Mouse (Mus musculus): Measurements from ENCODE around the gene Gm47841. TPM values are rescaled to one million over a fixed set of nuclear protein-coding genes. Genes with fewer than 3 reads are reported as not detected.

The Gm47841 gene
- polyA plus RNA-seq, 1 experiment from 2014 or later: not detected

DNA sequence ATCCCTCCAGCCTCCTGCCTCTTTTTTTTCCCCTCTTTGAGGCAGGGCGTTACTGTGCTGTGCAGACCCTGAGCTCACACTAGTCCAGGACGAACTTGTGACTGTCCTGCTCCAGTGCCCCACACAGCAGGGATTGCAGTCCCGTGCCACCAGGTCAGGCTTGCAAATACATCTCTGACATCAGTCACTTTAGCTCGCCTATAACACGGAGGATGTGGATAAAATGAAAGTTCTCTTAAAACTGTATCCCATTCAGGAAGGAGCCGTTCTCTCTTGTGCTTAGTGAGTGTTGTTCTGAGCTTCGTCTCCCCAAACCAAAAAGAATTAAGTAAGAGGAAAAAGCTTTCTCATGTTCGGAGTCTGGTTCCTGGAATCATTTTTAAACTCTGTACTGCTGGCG lies 39.3 kb upstream of the Gm47841 start:
- Histone ChIP-seq H3K4me1 (ENCODE audit: control insufficient read depth, insufficient read depth, low read length) (peaks cover 10% of the 10 kb centered on the region), H3K9ac (ENCODE audit: low read length) (no peak overlapping the region), H3K27me3 (ENCODE audit: control insufficient read depth, insufficient read depth, low read length) (no peaks in the 10 kb centered on the region), H3K27ac (ENCODE audit: low read length) (no peak overlapping the region), H3K36me3 (ENCODE audit: control insufficient read depth, insufficient read depth, low read length) (no peaks in the 10 kb centered on the region), H3K9me3 (replicated peaks; ENCODE audit: control insufficient read depth, low read length) (no peaks in the 10 kb centered on the region), H3K4me2 (ENCODE audit: low read depth, low read length) (no peak overlapping the region), H3K4me3 (replicated peaks; ENCODE audit: low read length) (no peak overlapping the region)
- WGBS: 59% methylated on average over 9 of the region's 9 CpGs
- ATAC-seq (ENCODE audit: insufficient read depth, low FRiP score): no peak

DNA sequence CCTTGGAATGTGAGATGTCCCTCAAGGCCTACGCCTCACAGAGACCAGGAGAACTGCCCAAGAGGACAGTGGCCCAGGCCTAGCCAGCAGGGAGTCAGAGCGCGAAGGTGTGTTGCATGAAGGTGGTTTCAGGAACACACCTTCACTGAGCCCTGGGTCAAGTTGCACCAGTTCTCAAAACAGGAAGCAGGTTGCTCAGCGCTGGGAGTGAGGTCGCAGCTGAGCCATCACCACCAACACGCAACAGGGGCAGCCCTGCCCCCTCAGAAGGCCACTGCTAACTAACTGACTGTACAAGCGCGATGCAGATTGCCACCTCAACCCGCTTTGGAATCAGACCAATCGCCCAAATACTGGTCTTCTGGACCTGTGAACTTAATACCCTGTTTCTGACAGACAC lies 37.3 kb upstream of the Gm47841 start:
- H3K4me3 ChIP-seq (replicated peaks; ENCODE audit: low read length): no peak overlapping the region
- no peaks in the 10 kb centered on the region for H3K36me3 ChIP-seq (ENCODE audit: control insufficient read depth, insufficient read depth, low read length)
- 70% methylated on average over 10 of the region's 10 CpGs for WGBS
- H3K9ac ChIP-seq (ENCODE audit: low read length): no peak overlapping the region
- H3K27ac ChIP-seq (ENCODE audit: low read length): no peak overlapping the region
- H3K27me3 ChIP-seq (ENCODE audit: control insufficient read depth, insufficient read depth, low read length): no peaks in the 10 kb centered on the region
- no peaks in the 10 kb centered on the region for H3K9me3 ChIP-seq (replicated peaks; ENCODE audit: control insufficient read depth, low read length)
- H3K4me2 ChIP-seq (ENCODE audit: low read depth, low read length): no peak overlapping the region
- no peak for ATAC-seq (ENCODE audit: insufficient read depth, low FRiP score)
- peaks cover 14% of the 10 kb centered on the region for H3K4me1 ChIP-seq (ENCODE audit: control insufficient read depth, insufficient read depth, low read length)

DNA sequence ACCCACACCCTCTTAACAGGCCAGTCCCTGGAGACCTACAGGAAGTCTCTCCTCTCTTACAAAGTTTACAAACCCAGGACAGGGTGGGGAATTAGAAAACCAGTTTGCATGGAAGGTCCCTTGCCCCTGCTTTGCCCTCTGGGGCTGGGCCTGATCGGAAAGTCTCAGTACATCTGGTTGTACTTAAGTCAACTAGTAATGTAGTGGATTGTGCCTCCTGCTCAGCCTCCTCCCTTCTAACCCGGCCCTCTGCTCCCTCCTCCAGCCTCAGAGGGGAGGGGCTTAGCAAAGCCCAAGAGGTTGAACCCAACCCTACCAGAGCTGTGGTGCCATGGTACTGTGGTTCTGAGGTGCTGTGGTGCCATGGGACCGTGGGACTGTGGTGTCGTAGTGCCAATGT lies 35.0 kb upstream of the Gm47841 start:
- H3K27ac ChIP-seq (ENCODE audit: low read length): peak overlapping the region; percentile 36; the same call in 1 of the 2 replicates
- H3K4me2 ChIP-seq (ENCODE audit: low read depth, low read length): no peak overlapping the region
- no peak for ATAC-seq (ENCODE audit: insufficient read depth, low FRiP score)

DNA sequence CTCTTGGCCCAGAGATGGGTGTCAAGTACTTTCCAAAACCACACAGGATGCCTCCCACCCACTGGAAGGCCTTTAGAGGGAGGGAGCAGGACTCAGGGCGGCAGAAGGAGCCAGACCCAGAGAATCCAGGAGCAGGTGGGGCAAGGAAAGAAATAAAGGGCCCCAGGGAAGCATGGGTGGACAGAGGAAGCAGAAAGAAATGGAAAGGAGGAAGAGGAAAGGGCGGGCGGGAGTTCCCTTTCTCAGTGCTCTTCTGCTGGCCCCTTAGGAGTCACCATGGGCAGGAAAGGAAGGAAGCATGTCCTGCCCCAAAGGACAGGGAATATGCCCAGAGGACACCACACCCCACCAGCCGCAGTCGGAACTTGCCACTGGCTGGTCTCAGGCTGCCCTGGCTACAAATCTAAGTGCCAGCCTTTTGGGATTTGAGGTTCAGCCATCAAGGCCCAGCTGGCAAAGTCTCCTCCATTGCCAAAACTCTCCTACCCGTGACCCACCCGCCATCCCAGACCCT lies 33.9 kb upstream of the Gm47841 start:
- 73% methylated on average over 7 of the region's 7 CpGs for WGBS
- no peak for ATAC-seq (ENCODE audit: insufficient read depth, low FRiP score)

More for the DNA sequence above, 35.0 kb upstream of the Gm47841 start:
- H3K27me3 ChIP-seq (ENCODE audit: control insufficient read depth, insufficient read depth, low read length): no peaks in the 10 kb centered on the region
- no peaks in the 10 kb centered on the region for H3K36me3 ChIP-seq (ENCODE audit: control insufficient read depth, insufficient read depth, low read length)
- WGBS: 49% methylated on average over 4 of the region's 4 CpGs
- no peak overlapping the region for H3K9ac ChIP-seq (ENCODE audit: low read length)
- no peak overlapping the region for H3K4me3 ChIP-seq (replicated peaks; ENCODE audit: low read length)
- peaks cover 14% of the 10 kb centered on the region for H3K4me1 ChIP-seq (ENCODE audit: control insufficient read depth, insufficient read depth, low read length)
- H3K9me3 ChIP-seq (replicated peaks; ENCODE audit: control insufficient read depth, low read length): no peaks in the 10 kb centered on the region

GRCm38 (mm10) chr15:101080031-101080520 lies 32.9 kb upstream of the Gm47841 start:
- Histone ChIP-seq H3K4me2 (ENCODE audit: low read depth, low read length) (no peak overlapping the region), H3K9ac (ENCODE audit: low read length) (no peak overlapping the region), H3K27ac (ENCODE audit: low read length) (no peak overlapping the region), H3K36me3 (ENCODE audit: control insufficient read depth, insufficient read depth, low read length) (no peaks in the 10 kb centered on the region), H3K27me3 (ENCODE audit: control insufficient read depth, insufficient read depth, low read length) (no peaks in the 10 kb centered on the region), H3K4me1 (ENCODE audit: control insufficient read depth, insufficient read depth, low read length) (peaks cover 34% of the 10 kb centered on the region), H3K9me3 (replicated peaks; ENCODE audit: control insufficient read depth, low read length) (no peaks in the 10 kb centered on the region), H3K4me3 (replicated peaks; ENCODE audit: low read length) (no peak overlapping the region)
- 81% methylated on average over 9 of the region's 9 CpGs for WGBS
- ATAC-seq (ENCODE audit: insufficient read depth, low FRiP score): no peak

More for the DNA sequence above, 33.9 kb upstream of the Gm47841 start:
- Histone ChIP-seq H3K4me2 (ENCODE audit: low read depth, low read length) (no peak overlapping the region), H3K27me3 (ENCODE audit: control insufficient read depth, insufficient read depth, low read length) (no peaks in the 10 kb centered on the region), H3K4me1 (ENCODE audit: control insufficient read depth, insufficient read depth, low read length) (peaks cover 24% of the 10 kb centered on the region), H3K27ac (ENCODE audit: low read length) (no peak overlapping the region), H3K9me3 (replicated peaks; ENCODE audit: control insufficient read depth, low read length) (no peaks in the 10 kb centered on the region), H3K36me3 (ENCODE audit: control insufficient read depth, insufficient read depth, low read length) (no peaks in the 10 kb centered on the region), H3K4me3 (replicated peaks; ENCODE audit: low read length) (no peak overlapping the region), H3K9ac (ENCODE audit: low read length) (no peak overlapping the region)

DNA sequence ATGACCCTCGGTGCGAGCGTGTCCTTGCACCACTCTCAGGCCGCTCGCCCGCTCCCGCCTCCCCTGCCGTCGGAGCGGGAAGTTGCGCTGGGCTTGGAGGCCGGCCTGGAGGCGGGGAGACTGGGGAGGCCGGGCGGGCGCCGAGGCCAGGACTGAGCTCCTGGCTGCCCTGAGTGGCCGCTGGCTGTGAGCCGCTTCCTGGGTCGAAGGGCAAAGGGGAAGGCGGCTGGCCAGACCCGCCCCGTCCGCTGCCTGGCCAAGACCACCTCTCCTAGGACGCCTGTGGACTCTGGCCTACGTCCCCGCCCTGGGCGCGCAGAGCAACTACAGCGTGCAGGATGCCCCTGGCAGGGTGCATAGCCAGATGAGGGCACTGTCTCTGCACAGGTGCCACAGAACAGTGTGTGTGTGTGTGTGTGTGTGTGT lies 31.5 kb upstream of the Gm47841 start:
- Histone ChIP-seq H3K27me3 (ENCODE audit: control insufficient read depth, insufficient read depth, low read length) (no peaks in the 10 kb centered on the region), H3K36me3 (ENCODE audit: control insufficient read depth, insufficient read depth, low read length) (no peaks in the 10 kb centered on the region), H3K9me3 (replicated peaks; ENCODE audit: control insufficient read depth, low read length) (no peaks in the 10 kb centered on the region), H3K4me1 (ENCODE audit: control insufficient read depth, insufficient read depth, low read length) (peaks cover 36% of the 10 kb centered on the region), H3K4me2 (ENCODE audit: low read depth, low read length) (peak overlapping the region; percentile 89), H3K27ac (ENCODE audit: low read length) (peak overlapping the region; percentile 88), H3K9ac (ENCODE audit: low read length) (peak overlapping the region; percentile 96), H3K4me3 (replicated peaks; ENCODE audit: low read length) (peak overlapping the region; percentile 74)
- peak; percentile 81 for ATAC-seq (ENCODE audit: insufficient read depth, low FRiP score)
- WGBS: 2% methylated on average over 30 of the region's 30 CpGs

DNA sequence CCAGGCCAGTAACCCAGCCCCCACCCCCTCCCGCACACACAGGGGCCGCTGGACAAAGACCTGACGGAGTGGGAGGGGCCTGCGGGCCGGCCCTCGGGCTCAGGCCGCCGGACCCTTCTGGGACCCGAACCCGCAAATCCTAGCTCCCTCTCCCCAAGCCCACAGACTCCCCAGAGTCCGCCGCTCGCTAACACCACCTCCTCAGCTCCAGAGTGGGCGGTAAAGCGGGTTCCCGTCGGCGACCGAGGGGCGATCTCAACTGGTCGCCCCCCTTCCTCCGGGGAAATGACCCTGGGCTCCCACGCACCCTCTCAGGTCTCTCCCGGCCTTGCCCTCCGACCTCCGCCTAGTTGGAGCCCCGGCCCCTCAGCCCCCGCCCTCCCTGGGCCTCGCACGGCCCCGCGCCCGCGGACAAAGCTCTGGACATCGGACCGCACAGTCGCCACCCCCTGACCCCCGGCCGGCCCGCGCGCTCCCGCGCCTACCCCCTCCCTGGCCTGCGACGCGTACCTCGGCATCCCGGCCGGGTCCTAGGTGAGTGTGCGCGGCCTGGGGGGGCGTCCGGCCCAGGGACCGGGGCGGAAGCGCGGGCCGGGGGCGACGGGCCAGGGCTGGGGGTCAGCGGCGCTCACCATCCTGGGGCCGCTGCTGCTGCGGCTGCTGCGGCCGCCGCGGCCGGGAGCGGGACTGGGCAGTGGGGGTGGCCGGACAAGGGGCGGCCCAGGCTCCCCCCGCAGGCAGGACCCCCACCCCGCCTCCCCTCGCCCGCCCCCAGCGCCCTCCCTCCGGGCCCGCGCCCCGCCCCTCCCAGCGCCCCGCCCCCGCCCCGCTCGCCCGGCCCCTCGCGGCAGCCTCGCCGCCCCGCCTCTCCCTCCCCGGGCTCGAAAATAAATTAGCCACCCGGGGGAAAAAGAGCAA lies 30.9 kb upstream of the Gm47841 start, which contains the start of gene Fignl2:
Gene Fignl2 (minus strand): TSS at position 755 of the 918 bp plus-strand sequence.
- no peaks in the 10 kb centered on the region for H3K27me3 ChIP-seq (ENCODE audit: control insufficient read depth, insufficient read depth, low read length)
- H3K4me3 ChIP-seq (replicated peaks; ENCODE audit: low read length): peak within 1 kb of the TSS; percentile 74
- H3K9me3 ChIP-seq (replicated peaks; ENCODE audit: control insufficient read depth, low read length): no peaks in the 10 kb centered on the region
- H3K4me1 ChIP-seq (ENCODE audit: control insufficient read depth, insufficient read depth, low read length): peaks cover 38% of the 10 kb centered on the region
- H3K36me3 ChIP-seq (ENCODE audit: control insufficient read depth, insufficient read depth, low read length): no peaks in the 10 kb centered on the region
- peak within 1 kb of the TSS; percentile 88 for H3K27ac ChIP-seq (ENCODE audit: low read length)
- peak within 1 kb of the TSS; percentile 89 for H3K4me2 ChIP-seq (ENCODE audit: low read depth, low read length)
- peak; percentile 55 for ATAC-seq (ENCODE audit: insufficient read depth, low FRiP score)
- under 1% methylated on average over 76 of the region's 96 CpGs for WGBS
- H3K9ac ChIP-seq (ENCODE audit: low read length): peak within 1 kb of the TSS; percentile 96

- no peak for ATAC-seq (ENCODE audit: insufficient read depth, low FRiP score)
- WGBS: 4% methylated on average over 34 of the region's 34 CpGs
These were observed 30.0 kb upstream of the Gm47841 start for GRCm38 (mm10) chr15:101077001-101077812.

More at GRCm38 (mm10) chr15:101077001-101077812, 30.0 kb upstream of the Gm47841 start:
- H3K27ac ChIP-seq (ENCODE audit: low read length): peak overlapping the region; percentile 88
- H3K4me1 ChIP-seq (ENCODE audit: control insufficient read depth, insufficient read depth, low read length): peaks cover 39% of the 10 kb centered on the region
- no peaks in the 10 kb centered on the region for H3K9me3 ChIP-seq (replicated peaks; ENCODE audit: control insufficient read depth, low read length)
- no peaks in the 10 kb centered on the region for H3K27me3 ChIP-seq (ENCODE audit: control insufficient read depth, insufficient read depth, low read length)
- H3K9ac ChIP-seq (ENCODE audit: low read length): peak overlapping the region; percentile 96
- H3K4me3 ChIP-seq (replicated peaks; ENCODE audit: low read length): peak overlapping the region; percentile 74
- H3K4me2 ChIP-seq (ENCODE audit: low read depth, low read length): peak overlapping the region; percentile 89
- no peaks in the 10 kb centered on the region for H3K36me3 ChIP-seq (ENCODE audit: control insufficient read depth, insufficient read depth, low read length)
